Mouse (Mus musculus): ENCODE data around the gene Mpnd.

GRCm38 (mm10) chr17:56007444-56008355 is 2.2 kb downstream of the Mpnd start:
- no peak for TF ChIP-seq USF1 (IDR thresholded peaks at IDR 0.05; ENCODE audit: low read depth)
- no peak for TF ChIP-seq POLR2A (IDR thresholded peaks at IDR 0.05; ENCODE audit: insufficient read length, low read depth)
- no peak for TF ChIP-seq REST (IDR thresholded peaks at IDR 0.05; ENCODE audit: insufficient read depth, insufficient read length)
- TF ChIP-seq MAX (IDR thresholded peaks at IDR 0.05; ENCODE audit: low read depth) = no peak
- no peak for TF ChIP-seq CEBPB (IDR thresholded peaks at IDR 0.05; ENCODE audit: insufficient read depth, poor library complexity, severe bottlenecking)
- no peak for TF ChIP-seq MYOD1 (IDR thresholded peaks at IDR 0.05; ENCODE audit: control insufficient read depth in 1 of 3, insufficient read length in 2 of 3, low read depth in 2 of 3)
- TF ChIP-seq TCF3 (IDR thresholded peaks at IDR 0.05; ENCODE audit: insufficient read length, low read depth) = no peak

All from myocyte (in vitro differentiated cells).